Mouse (Mus musculus): ENCODE data around the gene Ndufa7. TPM values are rescaled to one million over a fixed set of nuclear protein-coding genes. Genes with fewer than 3 reads are reported as not detected.
A peak's percentile ranks its signal among the peaks of the same experiment; 100 is the strongest.

Ndufa7 gene
- total RNA-seq (2021) = 100 to 1,000 TPM; 194 to 196 TPM
- long read RNA-seq, experiment 1, transcript Ndufa7-201 (4 exons, 528 nt) = major isoform, 80 of 87 reads
- long read RNA-seq, experiment 1, partial matches to known transcripts = 0 of 87 reads
- long read RNA-seq, experiment 1, other reads (novel, unspliced or antisense) = 0 of 87 reads
- long read RNA-seq, experiment 2, transcript Ndufa7-202 (3 exons, 438 nt) = minor isoform, 5 of 99 reads
- long read RNA-seq, experiment 2, transcript Ndufa7-201 (4 exons, 528 nt) = major isoform, 89 of 99 reads
- long read RNA-seq, experiment 2, partial matches to known transcripts = 0 of 99 reads
- long read RNA-seq, experiment 2, other reads (novel, unspliced or antisense) = 5 of 99 reads

DNA sequence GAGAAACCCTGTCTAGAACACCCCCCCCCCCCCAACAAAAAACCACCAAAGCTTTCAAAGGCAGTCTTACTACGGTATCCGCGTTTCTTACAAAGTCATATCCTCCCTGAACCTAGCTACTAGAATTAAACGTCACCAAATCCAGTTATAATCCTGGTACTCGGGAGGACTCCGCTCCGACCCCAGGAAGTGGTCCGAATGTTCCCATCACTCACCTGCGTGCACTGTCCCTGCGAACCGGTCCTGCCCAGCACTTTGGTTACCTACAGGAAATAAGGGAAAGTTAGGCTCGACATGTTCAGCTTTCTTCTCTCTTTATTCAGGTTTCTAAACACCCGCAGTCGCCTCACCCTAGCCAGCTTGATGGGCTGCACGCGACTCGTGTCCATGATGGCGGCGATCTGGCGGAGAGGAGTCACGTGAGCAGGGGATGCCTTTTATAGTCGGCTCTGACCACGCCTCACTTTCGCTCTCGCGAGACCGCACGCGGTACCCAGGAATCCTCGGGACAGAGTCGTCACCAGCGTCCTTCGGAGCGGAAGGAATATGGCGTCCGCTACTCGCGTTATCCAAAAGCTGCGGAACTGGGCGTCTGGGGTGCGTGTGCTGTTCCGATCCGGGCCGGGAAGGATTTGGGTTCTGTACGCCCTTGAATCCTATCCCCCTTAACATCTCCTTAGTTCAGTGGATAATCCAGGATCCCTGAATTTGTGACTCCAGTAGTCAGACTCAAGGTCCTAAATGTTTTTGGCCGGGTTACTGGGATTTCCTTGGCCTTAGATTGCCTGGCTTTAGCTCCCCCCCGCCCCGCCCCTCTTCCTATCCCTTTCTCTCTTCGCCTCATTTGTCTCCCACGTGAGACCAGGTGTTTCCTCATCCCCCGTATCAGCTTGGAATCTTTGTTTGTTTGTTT is at the start of gene Ndufa7, which contains the start of gene Rps28:
Gene Ndufa7, plus strand, starts transcription at position 489 of the 913 bp plus-strand sequence.
Gene Rps28, minus strand, starts transcription at position 479 of the 913 bp plus-strand sequence.
- peak; percentile 98 for DNase-seq (ENCODE audit: low spot score in 2 of 2)

DNA sequence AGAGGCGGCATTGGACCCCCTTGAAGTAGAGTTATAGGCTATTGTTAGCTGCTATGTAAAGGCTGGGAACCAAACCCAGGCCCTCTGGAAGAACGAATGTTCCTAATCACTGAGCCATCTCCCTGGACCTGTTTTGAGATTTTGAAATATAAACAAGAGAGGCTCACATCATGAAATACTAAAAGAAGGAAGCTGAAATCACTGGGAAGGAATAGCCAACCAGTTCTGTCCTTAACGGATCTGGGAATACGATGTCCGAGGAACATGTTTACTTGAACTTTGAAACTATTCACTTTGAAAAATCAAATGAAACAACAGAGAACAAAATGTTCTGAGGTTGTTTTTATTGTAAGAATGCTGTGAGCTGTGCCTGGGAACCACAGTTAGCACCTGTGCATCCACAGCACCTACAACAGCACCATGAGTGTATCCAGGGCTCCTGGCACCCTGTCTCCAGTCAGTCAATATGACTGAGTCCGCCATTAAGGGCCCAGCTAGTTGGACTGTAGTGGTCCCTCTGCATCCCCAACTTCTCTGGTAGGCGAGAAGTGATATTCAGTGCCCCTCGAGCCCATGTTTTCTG is 49.7 kb upstream of the Ndufa7 start:
- no peak for DNase-seq (ENCODE audit: low spot score in 2 of 2)

DNA sequence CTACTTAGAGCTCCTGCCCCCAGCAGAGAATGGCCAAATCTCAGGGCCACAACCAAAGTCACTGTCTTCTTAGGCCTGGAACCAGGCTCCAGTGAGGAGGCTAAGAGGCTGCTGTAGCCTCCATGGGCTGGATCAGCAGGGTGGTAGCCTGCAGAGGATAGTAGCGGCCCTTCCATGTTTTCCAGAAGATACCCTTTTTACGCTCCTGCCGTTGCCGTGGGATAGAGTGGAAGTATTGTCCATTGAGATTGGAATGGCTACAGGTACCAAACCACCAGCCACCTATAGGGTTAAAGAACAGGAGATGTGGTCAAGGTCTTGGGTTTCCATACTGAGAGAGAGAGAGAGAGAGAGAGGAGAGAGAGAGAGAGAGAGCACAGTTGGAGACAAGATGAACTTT is 49.1 kb upstream of the Ndufa7 start:
- DNase-seq (ENCODE audit: low spot score in 2 of 2) = no peak

DNA sequence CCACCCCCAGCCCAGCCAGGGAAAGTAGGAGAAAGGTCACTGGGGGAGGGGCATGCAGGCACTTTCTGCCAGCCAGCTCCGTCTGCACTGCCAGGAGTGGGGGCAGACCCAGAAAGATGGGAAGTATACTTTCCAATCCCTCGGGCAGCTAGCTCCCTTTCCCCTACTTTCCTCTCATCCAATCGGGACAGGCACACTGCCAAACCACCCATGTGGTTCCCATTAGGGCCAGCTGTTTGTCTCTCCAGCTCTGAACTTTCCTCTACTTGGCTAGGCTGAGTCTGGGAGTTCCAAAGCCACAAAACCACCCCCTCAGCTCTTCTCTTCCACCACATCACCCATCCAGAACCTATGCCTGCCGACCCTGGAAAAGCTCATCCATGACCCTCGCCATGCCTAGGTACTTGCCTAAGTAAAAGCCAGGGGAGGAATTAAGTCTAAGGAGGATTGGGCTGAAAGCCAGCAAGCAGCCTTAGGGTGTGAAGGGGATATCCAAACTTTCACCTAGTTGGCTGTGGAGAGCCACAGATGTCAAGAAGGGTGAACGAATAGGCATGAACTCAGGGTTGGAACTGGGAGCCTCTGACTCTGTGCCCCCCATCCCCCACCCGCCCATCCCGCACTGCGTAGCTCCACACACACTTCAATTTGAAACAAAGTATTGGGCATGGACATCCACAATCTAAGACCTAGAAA is 45.0 kb upstream of the Ndufa7 start:
- peak; percentile 73 to 78 for DNase-seq (ENCODE audit: low spot score in 2 of 2)

DNA sequence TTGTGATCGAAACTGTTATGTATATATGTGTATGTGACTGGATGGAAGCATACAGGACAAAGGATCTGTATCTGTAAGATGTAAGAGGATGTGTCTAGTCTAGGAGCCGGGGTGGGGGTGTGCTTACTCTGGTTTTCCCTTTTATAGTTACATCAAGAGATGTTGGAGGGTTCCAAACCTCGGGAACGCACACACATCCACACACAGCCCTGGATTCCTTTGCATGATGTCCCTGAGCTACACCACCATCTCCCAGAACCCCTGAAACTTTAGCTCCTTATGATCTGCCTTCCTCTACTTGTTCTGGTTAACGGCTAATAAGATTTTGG is 44.4 kb upstream of the Ndufa7 start:
- no peak for DNase-seq (ENCODE audit: low spot score in 2 of 2)

DNA sequence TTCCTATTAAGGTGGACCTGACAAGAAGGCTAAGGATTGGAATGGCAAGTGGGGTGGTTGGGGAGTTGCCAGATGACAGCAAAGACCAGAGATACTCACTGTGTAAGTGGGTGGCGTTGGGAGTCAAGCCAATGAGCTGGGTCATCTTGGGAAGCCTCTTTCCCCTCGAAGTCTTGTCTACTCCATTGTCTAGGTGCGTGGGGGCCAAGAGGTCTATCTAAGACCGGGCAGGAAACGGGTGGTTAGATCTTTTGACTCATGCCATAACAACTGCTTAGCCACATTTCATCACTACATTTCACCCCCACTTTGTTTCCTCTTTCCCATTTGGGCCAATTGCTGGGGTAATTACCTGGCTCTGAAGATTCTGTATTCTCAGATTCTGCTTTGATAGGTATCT is 43.9 kb upstream of the Ndufa7 start:
- no peak for DNase-seq (ENCODE audit: low spot score in 2 of 2)

DNA sequence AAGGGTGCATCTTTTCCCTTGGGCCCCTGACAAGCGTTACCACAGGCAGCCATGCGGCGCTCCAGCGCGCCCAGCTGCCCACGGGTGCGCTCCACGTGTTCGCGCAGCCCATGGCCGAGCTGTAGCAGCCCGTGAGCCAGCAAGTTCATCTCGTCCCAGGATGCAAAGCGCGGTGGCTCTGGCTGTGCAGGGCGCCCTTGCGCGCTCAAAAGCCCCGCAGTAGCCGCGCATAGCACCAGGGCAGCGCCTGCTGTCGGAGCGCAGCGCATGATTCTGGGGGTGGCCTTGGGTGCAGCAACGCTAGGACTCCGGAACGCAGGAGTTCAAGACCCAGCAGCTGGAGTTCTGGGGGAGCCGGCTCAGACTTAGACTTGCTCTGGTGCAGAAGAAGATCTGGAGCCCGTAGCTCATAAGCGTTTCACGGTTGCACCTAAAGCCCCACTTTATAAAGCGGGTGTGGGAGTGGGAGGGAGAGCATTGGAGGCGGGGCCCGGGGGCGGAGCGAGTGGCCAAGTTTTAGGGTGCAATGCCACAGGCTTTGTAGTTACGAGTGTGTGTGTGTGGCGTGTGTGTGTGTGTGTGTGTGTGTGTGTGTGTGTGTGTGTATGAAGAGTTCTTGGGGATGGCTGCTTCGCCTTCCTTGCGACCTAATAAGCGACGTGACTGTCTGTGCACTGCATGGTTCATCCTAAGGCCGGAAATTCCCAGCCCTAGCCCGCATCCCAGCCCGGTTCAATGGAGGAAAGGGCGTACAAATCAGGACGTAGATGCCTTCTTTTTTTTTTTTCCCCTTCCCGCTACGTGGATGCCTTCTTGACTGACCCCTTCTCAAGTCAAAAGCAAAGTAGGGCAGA is 43.0 kb upstream of the Ndufa7 start, which contains the start of gene Angptl4:
Gene Angptl4, minus strand, starts transcription at position 707 of the 854 bp plus-strand sequence.
- peak; percentile 41 to 51 for DNase-seq (ENCODE audit: low spot score in 2 of 2)

DNA sequence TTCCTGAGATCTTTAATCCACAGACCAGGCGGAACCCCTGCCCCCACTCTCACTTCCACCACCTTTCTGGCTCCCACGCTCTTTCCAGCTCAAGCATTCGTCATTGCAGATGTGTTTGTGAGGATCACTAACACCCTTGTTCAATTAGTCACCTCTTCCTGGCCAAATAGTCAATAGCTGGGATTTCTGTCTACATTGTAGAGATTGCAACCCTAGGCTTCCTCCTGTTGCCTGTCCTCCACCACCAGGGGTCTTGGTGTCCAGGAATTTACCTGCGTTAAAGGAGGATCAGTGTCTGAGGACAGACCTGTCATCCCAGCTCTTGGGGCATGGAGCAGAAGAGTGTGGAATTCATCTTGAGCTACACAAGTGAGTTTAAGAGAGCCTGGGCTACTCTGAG is 42.3 kb upstream of the Ndufa7 start:
- DNase-seq (ENCODE audit: low spot score in 2 of 2) = no peak

DNA sequence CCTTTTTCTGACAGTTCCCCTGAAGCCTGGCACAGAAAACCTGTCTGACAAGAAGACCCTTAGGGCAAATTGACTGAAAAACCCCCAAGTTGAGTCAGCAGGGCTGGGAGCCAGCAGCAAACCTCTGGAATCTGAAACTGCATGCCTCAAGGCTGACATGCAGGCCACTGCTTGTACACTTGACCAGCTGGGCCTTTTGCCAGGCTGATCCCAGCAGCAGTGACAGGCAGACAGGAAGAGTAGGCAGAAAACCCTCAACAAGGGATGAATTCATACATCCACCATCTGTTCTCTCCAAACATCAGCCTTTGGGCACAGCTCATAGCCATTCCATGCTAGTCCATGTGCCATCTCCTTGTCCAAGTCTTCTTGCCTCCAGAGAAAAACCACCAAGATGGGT is 41.0 kb upstream of the Ndufa7 start:
- DNase-seq (ENCODE audit: low spot score in 2 of 2) = peak; percentile 51 to 70

DNA sequence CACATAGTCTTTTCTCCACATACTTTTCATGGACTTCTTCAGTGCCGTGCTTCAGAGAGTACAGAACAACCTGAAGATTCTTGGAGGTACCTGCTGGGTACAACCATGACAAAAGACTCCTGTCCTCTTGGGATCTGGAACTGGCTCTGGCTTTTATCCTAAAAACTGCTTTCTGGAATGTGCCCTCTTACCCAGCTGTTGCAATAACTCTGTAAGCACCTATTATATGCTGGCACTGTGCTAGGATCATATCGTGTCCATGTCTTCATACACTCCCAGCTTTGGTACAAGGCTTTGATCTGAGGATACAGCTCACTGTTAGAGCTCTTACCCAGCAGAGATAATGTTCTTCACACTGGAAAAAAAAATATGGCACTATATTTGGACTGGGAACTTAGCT is 39.4 kb upstream of the Ndufa7 start:
- no peak for DNase-seq (ENCODE audit: low spot score in 2 of 2)

DNA sequence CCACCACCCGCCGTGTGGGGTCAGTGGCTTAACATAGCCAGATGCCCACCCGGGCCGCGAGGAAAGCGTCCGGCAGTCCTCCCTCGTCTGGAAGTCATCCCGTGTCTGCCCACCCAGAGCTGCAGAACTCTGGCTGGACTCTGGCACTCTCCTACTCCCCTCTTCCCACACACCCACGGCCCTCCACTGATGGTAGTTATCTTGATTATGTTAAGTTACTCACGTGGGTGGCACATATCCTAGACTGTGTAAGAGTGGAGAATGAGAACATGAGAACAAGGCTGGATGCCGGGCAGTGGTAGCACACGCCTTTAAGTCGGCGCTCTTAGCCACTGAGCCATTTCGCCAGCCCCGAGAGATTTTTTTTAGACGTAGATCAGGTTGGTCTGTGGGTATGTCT is 38.0 kb upstream of the Ndufa7 start:
- peak in 1 of 2 experiments; percentile 56 for DNase-seq (ENCODE audit: low spot score in 2 of 2)

DNA sequence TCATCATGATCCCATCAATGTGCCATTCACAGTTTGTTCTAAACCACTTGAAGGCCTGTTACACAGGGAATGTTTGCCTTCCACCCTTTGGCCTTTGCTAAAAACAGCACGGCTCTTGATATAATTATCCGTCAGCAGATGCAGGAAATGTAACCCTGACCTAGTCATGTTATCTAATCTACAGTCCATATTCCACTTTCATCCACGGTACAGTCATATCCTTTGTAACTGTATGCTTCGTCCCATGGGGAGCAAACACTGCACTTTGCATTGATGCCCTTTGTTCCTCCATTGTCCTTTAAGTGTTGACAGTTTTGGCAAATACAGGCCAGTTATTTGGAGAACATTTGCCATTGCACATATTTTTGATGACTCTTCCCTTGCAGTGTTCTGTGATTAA is 35.6 kb upstream of the Ndufa7 start:
- no peak for DNase-seq (ENCODE audit: low spot score in 2 of 2)

DNA sequence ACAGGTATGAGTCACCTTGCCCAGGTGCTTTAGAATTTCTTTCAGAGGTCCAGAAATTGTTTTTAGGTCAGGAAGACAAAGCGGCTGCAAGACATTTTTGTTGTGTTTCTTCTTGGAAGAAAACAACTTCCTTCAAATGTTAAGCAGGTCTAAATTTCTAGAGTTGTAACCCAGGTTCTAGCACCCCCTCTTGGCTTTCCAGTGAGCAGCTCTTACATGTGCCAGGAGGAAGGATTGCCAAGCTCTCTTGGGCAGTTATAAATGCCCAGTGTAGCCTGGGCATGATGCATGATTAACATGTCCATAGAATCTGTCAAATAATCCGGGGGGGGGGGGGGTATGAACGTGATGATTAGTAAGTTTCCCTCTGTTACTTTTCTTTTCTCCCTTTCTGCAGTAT is 26.1 kb upstream of the Ndufa7 start:
- no peak for DNase-seq (ENCODE audit: low spot score in 2 of 2)

DNA sequence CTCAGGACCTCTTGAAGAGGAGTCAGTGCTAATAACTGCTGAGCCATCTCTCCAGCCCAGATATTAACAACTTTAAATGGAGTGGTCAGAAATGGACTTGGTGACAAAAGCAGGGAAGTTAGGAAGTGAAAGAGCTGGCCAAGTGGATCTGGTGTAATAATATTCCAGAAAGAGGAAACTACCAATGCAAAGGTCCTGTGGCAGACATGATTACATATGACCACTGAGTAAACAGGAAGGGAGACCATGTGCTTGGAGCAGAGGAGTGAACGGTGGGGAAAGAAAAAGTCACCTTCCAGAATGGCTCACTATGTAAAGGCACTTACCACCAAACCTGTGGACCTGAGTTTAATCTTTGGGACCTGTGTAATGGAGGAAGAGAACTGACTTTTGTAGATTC is 25.1 kb upstream of the Ndufa7 start:
- no peak for DNase-seq (ENCODE audit: low spot score in 2 of 2)

DNA sequence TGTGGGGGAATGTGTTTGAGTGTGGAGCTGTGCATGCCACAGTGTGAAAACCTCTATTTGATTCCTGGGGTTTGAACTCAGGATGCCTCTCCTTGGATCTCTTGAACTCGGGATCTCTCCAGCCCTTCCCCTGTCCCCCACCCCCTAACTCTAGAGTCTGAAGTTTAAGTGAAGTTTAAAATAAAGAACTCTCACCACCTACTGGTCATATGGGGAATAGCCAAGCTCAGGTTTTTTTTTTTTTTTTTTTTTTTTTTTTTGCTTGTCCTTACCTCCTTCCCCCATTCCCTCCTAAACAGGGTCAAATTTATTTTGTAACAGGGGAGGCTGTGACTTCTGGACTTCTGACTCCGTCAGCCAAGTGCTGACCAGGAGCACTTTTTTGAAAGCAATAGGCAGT is 22.2 kb upstream of the Ndufa7 start:
- no peak for DNase-seq (ENCODE audit: low spot score in 2 of 2)

DNA sequence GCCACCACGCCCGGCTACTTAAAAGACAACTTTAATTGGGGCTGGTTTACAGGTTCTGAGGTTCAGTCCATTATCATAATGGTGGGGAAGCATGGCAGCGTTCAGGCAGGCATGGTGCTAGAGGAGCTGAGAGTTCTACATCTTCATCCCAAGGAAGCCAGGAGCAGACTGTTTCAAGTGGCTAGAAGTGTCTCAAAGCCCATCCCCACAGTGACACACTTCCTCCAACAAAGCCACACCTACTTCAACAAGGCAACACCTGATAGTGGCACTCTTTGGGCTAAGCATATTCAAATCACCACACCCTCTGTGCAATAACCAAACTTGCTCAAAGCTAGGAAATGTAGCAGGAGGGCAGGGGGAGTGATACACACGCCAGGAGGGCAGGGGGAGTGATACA is 20.2 kb upstream of the Ndufa7 start:
- no peak for DNase-seq (ENCODE audit: low spot score in 2 of 2)

DNA sequence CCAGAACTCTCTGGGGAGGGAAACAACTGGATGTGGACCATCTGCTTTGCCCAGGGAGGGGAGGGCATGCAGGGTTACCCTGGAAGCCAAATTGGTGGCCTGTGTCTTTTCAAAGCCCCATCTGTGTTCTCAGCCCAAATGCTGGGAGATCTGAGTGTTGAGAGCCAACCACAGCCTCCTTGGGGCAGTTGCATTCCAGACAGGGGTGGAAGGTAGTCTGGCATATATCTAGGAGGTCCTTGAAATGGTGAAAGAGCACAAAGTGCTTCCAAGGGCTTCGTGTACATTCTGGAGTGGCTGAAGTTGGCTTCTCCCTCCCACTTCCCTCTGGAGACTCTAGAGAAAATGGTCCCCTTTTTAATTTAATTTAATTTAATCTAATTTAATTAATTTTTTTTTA is 19.6 kb upstream of the Ndufa7 start:
- no peak for DNase-seq (ENCODE audit: low spot score in 2 of 2)

DNA sequence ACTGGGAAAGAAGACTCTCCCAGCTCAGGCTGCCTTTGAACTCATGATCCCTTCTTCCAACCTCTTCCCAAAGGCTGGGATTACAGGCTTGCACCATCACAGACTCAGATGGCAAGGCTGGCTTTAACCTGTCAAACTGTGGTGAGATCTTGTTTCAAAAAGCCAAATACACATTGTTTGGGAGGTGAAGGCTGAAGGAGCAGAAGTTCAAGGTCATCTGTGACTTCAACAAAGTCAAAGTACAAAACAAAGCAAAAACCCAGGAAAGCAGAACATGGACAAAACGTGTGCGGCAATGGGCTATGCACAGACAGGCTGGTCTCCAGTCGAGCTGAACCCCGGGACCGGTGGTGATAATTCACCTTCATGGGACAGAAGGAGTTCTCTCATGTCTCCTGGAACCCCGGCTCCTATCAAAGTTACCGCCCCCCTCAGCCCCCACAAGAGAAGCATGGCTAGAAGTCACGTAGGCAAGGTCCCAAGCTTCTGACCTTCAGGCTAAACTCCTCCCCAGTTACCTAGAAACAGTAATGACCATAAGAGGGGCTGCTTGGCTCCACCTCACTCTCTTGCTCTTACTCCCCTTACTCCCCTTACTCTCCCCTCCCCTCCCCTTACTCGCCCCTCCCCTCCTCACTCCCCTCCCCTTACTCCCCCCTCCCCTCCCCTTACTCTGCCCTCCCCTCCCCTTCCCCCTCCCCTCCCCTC is 17.0 kb upstream of the Ndufa7 start:
- no peak for DNase-seq (ENCODE audit: low spot score in 2 of 2)

DNA sequence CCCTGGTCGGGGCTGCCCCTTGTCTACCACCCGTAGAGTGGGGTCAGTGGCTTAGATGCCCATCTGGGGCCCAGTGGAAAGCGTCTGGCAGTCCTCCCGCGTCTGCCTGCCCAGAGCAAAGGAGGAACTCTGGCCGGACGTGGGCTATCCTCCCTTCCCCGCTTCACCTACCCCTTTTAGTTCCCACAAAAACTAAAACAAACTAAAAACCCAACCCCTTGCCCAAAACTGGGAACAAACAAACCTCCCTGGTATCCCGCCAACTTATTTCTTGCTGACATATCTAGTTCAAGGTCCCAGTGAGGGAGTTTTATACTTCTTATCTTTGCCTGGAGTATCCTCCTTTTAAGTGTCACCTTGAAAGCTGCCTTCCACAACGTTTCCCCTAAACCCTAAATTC is 16.2 kb upstream of the Ndufa7 start:
- DNase-seq (ENCODE audit: low spot score in 2 of 2) = no peak
